Mouse (Mus musculus) cerebellum, adult 9-10 months (tissue): Measurements from ENCODE around the gene Ankdd1b.
A peak's percentile ranks its signal among the peaks of the same experiment; 100 is the strongest.

Source experiments
- DNase-seq: peaks from one replicate; pipeline ENCODE4 v3.0.0; 2022

The Ankdd1b gene

DNA sequence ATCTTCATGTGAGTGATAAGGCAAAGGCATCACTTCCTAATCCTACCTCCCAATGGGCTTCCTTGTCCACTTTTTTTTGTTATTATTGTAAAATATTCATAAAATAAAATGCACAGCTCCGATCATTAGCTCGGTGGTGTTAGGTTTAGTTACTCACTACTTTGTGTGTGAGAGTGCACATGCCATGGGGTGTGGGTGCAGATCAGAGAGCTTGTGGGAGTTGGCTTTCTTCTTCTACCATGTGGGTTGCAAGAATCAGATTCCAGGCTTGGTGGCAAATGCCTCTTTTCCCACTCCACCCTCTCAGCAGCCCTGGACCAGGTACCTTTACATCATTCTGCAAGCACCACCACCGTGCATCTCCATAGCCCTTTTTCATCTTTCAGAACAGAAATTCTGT, 18.4 kb downstream of the Ankdd1b start:
- DNase-seq: no peak

DNA sequence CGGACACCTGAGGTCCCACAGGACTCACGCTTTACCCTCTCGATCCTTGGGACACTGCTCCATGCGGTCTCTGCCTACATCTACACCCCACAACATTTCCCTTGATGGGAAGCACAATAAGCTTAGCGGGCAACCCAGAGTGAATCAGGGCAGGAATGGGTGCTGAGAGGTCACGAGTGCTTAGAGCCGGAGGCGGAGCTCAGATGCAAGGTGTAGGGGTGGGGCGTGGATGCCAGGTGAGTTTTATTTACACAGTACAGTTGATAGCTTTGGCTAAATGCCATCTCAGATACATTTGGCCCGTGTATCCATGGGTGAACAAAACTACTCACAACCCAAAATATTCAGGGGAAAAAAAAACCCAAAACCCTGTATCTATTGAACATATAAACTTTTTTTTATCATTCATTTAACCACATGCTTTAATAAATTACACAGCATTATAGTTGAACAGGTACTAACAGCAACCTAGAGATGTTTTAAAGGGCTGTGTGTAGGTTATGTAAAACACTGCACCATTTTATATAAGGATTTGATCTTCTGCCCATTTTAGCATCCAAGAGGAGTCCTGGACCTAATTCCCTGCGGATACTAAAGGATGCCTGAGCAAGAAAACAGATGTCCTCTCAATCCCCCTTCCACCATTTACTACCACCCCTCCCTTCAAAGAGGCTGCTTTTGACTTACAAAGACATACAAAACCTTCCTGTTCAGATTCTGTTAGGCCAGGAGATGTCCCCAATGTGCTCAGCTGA, 19.4 kb downstream of the Ankdd1b start:
- DNase-seq: no peak

DNA sequence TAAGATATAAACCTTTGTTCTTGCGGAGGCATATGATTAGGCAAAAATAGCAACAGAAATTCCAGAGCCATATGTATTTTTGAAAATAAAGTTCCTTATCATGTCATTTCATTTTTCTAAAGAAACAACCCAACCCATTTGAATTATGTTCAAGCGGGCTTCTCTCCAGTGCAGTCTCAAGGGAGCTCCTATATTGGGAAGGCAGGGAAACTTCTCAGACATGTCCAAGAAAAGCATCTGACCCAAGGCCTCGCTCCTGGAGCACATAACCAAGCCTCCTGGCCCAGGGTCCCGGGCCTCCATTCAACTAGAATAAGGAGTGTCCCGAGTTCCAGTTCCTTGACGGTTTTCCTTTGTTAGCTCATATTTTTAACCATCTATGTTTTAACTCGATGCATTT, 20.1 kb downstream of the Ankdd1b start:
- no peak for DNase-seq

DNA sequence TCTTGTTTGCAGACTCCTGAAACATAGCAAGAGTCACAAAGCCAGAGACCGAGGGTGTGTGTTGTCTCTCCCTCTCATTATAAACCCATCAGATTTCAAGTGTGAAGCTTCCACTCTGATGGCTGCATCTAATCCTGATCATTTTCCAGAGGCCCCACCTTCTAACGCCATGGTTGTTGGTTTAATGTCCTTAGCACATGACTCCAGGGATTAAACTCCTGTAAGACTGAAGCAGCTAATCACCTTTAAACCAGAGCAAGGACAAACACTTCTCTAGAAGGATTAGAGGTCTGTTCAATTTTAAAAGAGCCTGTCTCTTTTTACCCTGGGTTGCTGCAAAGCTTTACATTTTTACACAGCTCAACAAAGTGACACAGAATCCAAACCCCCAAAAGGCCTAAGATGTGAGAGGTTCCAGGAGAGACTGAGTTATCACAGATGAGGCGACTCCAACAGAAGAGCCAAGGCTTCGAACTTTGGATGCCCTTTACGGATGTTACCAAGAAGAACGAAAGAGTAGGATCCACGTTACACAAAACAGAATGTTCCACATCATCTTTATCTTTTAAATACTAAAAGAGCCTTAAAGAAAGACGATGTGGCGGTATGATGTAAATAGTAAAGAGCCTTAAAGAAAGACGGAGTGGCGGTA, 20.7 kb downstream of the Ankdd1b start:
- no peak for DNase-seq

DNA sequence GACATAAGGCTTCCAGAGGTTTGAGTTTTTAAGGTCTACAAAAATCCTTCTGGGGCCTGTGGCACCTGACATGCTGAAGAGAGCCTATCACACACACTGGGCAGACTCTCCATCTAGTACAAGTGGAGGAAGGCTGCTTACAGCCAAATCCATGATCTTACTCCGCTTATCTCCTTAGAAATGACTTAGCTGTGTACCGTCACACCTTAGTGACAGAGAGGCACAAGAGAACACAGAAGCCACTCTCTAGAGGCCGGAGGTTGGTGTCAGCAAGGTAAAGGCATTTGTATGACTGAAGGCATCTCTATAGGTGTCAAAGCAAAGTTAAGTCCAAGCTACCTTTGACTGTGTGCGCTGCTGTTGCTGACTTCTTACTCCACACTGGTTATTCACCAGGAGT, 30.6 kb downstream of the Ankdd1b start:
- no peak for DNase-seq

DNA sequence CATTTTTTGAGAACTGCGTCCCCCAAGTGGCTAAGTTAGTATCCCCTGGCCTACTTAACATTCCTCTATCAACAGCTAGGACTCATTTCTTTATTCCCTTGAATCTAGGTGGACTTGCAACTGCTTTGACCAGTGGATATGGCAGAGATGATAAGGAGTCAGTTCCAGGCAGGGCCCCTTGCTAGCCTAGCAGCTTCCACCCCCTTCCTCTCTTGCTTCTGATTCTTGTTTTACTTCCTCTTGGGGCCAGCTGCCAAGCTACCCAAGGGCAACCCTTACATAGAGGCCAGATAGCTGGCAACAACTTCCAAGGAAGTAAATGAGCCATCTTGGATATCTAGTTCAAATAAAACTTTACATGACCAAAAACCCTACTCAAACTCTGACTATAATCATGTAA, 34.1 kb downstream of the Ankdd1b start:
- no peak for DNase-seq

DNA sequence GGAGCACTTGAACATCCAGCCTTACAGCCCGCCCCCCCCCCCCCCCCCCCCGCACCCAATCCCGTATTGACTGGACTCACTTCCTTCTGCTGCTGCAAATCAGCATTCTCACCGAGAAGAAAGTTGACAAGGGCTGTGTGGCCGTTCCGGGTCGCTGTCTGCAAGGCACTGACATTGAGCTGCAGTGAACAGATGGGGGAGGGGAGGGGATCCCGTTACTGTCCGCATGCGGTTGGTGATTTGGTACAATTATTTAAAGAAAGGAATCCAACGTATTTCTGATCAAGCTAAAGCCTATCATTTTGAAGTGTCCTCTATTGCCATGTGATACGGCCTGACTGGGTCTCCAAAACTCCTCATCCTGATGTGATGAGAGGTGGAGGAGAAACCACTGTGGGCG, 35.2 kb downstream of the Ankdd1b start:
- no peak for DNase-seq

DNA sequence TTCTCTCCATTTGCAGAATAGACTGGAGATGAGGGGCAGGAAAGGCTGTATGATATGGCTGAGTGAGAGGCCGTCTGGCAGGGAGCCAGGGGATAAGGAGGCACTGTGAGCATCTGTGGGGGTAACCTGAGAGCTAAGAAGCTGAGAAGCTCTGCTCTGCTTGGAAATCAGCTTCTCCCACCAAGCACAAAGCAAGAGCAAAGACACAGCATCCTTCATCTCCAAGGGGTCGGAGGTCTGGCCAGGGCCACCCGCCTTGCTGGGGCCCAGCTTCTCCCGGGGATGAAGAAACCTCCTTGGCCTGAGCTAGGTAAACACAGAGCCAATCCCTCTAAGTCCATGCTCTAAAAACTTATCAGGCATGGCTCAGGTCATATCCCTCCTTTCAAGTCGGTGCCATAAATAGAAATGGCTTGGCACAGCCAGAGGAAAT, 36.1 kb downstream of the Ankdd1b start:
- no peak for DNase-seq

DNA sequence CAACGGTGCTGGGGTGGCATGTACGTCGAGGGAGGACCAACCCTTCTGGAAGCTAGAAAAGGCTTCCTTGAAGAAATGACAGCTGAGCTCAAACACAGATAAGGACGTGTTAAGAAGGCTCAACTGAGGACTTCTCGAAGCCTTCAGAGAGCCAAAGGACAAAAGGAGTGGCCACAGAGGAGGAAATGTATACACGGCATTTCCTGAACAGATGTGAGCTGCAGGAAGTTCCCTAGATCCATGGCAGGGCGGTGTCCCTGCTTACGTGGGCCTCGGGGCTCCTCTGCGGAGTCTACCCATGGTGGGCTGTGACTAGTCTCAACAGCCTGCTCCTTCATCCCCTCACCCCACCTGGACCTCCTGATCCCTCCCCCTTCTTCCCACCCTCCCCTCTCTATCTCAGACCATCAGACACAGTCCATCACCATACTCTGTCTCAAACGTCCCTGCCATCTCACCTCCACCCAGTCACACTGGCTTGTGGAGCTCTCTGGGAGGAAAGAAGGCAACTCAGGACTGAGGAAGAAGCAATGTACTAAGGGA, 37.3 kb downstream of the Ankdd1b start:
- no peak for DNase-seq

DNA sequence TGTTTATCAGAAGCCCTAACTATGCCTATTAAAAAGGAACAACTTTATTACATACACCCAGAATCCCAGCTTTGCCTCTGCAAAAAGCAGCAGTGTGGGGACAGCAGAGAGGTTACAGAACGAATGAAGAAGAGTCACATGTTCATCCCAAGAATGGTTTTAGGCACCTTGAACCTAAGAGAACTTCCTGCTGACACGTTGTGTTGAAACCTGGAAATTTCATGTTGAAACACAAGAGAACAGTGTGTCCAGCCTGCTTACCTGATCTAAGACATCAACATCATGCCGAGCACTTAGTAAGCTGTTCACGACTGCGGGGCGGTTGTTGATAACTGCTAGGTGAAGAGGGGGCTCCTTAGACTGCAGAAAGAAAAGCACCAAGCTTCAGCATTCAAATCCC, 38.0 kb downstream of the Ankdd1b start:
- DNase-seq: no peak

DNA sequence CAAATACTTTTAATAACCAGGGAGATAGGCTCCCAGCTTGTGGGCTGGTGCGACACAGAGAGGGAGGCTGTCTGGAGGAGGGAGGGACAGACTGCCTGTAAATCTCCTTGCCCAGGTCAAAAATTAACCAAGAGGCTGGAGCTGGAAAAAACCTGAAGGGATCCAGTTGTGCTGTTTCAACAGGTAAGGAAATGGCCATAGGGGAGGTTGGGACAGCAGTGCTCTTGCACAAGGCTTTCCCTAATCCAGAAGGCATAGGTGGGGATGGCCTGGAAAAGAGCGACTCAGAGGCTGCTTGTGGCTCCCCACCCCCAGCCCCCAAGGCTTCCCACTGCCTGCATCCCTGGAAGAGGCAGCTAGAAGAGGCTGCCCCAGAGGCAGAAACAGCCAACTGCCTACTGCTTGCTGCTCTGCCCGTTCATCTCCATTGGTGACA, 38.6 kb downstream of the Ankdd1b start:
- DNase-seq: no peak

DNA sequence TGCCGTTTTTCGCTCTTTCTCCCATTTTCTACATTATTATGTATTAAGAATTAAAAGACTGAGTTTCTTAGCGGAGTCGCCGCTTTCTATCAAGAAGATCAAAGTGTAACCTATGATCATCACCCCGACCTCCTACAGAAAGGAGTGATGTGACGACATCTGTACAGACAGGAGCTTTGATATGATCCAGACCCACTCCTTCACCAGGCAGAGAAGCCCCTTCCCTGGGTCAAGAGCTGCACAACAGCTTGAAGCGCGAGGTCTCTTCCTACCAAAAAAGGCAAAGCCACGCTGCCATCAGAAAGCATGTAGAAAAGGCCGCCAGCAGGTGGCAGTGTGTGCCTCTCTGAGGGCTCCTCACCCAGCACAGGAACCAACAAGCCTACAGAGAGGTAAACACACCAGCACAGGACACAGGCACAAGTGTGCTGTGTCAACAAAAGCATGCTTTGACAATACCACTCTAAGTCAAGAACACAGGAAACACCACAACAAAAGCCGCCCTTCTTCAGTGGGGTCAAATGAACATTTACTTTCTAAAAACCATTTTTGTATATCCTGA, 39.3 kb downstream of the Ankdd1b start:
- DNase-seq: peak; percentile 81

DNA sequence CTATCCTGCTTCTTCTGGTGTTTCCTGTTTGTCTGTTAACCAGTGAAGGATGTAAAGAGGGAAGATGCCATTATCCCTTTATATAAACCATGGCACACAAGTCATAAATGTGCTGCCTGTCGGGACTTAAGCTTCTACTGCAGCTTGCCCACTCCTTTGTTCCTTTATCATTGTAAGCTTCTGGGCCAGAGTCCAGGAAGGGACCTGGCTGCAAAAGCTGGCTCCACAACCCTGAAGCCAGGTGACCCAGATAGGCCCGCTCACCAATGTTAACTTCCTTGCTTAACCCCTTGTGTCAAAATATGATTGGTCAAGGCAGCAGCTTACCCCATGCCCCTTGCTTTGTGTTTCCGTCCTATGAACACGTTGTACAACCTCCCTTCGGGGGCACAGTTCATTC, 42.5 kb downstream of the Ankdd1b start:
- DNase-seq: no peak

DNA sequence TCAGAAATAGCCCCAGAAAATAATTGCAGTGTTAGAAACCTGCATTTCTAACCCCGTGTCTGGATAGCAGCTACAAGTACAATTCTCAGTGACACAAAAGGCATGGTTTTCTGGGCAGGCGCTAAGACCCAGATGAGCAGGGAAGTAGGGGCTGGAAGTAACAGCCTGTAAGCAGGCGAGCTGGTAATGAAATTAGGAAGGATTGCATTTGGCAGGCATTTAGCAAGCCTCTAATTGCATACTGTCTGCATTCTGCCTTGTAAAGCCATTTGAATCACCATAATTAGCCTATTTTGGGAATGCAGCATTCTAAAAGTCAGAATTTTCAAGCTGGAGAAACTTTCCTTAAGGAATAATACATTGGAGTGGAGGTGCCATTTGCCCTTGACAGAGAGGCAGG, 45.0 kb downstream of the Ankdd1b start:
- DNase-seq: no peak

DNA sequence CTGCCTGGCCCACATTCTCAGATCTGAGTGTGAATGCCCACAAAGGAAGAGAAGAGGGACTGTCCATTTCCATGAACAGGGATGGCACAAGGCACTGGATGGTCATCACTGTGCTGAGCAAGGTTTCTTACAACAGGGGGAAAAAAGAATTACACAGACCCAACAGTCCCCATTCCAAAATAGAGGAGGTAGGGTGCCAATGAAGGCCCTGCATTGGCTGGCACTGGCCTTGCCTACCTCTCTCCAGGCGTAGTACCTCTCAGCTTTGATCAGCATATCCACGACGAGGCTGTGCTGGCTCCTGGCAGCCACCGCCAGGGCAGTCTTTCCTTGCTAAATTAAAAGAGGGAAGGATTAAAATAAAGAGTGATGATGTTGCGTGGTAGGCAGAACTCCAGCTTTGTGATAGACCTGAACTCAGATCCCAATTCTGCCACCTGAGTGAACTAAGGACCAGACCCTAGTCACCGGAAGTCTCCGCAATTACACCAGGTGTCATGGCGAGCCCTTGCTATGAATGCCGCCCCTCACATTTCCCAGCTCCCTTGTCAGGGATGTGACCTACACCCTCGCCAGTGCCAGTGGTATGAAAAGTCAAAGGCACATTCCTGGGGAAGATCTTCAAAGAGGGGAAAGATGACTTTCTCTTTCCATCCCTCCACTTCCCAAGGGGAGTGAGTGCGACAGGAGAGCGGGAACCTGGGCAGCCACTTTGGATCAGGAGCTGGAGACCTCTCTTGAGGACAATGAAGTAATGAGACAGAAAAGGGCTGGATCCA, 46.3 kb downstream of the Ankdd1b start:
- no peak for DNase-seq

DNA sequence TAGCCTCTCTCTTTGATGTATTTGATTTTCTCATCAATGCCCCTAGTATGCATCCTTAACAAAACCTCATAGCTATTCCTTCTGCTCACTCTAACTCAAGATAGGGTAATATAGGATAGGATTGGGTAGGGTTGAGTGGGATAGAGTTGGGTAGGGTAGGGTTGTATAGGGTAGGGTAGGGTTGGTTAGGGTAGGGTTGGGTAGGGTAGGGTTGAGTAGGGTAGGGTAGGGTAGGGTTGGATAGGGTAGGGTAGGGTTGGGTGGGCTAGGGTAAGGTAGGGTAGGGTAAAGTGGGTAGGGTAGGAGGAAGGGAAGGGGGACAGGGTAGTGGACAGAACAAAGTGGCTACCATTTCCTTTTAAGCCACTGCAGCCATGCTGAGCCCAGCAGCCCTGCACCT, 49.8 kb downstream of the Ankdd1b start:
- DNase-seq: no peak

DNA sequence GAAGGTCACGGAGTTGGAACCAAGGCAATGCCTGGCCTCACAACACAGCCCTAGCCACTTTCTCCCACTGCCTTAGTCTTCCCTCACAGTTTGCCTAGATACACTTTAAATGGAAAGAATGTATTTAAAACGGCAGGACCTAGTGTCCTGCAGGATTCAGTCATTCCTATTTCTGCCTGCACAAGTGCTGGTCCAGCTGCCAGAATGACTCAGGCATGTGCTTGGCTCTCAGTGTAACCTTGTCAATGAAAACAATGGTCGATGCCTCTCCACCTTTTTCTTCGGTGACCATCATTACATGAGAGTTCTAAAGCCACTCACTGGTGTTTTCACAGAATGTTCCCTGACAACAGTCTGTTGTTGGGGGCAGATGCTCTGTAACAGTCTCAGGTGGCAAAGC, 52.5 kb downstream of the Ankdd1b start:
- no peak for DNase-seq

DNA sequence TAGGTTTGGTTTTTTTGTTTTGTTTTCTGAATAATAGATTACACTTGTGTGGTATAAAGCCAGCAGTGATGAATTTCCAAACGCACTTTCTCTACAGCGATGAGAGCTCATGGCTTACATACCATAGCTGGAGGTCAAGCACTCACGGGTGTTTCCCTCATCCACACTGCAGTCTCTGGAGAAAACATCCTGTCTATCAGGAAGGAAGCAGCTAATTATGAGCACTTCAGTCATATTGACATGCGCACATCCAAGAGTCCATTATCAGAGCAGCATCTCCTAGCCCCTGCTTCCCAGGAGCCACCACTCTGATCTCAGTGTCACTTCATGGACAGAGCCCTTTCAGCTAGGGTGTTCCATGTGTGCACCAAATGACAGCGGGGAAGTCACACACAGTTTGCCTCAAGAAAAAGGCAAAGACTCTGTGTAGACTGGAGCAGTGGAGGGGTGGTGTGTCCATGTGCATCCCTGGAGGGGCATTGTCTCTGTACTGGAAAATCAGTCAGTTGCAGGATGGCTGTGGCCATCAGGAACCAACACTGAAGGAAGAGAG, 53.7 kb downstream of the Ankdd1b start:
- DNase-seq: no peak

DNA sequence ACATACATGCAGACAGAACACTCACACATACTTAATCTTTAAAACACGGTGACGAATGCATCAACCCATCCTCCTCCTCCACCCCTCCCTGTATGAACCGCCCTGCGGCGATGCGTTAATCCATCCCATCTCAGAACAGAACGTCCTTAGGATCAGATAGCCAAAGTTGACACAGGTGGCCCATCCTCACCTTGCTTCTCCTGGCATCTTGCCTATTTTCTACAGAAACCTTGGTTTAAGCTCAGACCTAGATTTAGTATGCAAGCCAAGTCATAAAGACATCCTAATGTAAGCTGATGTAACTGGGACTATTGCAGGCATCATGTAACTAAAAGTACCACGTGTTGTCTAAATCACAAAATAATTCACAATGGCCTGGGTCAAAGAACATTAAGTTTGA, 54.6 kb downstream of the Ankdd1b start:
- DNase-seq: no peak

DNA sequence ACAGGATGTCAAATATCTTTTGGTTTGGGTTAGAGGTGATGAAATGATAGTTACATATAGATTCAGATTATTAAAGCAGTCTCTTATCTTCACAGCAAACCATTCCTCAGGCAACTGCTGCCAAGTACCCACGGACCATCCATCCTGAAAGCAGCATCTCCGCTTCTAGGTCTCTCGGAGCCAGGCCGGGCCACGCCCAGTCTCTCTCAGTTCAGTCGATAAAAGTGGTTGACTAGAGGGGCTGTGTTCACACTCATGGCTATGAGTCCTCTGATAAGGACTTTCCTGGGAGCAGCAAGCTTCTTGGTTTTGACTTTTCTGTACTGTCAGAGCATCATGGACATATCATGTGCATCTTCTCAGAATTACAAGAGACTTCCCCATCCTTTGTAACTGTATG, 56.6 kb downstream of the Ankdd1b start:
- DNase-seq: no peak

DNA sequence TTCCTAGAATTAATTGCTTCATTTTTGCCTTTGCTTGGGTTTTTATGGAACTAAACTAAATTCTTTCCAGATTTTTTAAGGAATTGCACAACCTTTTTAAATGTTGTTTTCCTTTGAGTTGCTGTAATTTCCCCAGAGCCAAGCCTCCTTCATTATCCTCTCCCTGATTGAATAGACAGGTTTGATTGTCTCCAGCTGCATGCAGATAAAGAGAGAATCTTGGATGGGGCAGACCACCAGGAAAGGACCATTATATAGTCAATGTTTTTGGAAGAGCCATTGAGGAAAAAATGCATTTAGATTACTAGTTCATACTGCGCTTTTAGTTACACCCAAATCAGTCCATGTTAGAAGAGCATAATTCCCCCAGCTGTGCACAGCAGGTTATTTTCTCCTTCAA, 62.2 kb downstream of the Ankdd1b start:
- DNase-seq: no peak

DNA sequence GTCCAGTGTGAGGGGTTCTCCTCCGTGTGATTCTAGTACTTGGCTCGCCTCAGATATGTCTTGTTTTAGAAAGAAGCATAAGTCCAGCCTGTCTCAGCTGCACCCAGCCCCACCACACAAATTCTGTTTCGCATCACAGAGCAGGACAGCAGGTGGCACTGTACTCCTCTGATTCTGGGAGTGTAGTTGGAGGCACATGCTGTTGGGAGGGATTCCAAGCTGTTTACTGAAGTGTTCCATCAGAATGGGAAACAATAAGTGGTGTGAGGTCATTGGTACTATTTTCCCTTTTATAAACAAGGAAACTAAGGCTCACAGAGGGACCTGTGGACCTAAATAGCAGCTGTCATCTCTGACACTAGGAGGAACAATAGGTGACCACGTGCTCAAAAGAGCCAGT, 64.0 kb downstream of the Ankdd1b start:
- no peak for DNase-seq

DNA sequence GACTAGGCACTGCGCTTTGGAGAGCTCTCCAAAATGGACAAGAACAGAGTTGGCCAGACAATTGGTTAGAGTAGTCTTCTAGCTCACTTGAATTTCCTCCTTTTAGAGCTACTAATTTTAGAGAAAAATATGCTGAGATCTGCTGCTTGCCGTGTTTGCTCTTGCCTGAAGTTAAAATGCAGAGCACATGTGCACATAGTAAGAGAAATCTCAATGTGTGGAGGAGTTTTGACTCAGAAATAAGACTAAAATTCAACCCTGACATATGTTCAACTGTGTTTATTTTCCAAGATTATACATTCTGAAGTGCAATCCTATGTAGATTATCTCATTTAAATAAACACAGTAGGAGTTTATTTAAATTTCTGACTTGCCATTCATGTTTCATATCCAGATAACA, 65.5 kb downstream of the Ankdd1b start:
- DNase-seq: no peak
